Mouse (Mus musculus): Measurements from ENCODE around the gene Trim14. TPM values are rescaled to one million over a fixed set of nuclear protein-coding genes. Genes with fewer than 3 reads are reported as not detected.

Gene Trim14
- total and polyA plus RNA-seq, 3 experiments = 18.2 to 25.9 (median 18.7) TPM

DNA sequence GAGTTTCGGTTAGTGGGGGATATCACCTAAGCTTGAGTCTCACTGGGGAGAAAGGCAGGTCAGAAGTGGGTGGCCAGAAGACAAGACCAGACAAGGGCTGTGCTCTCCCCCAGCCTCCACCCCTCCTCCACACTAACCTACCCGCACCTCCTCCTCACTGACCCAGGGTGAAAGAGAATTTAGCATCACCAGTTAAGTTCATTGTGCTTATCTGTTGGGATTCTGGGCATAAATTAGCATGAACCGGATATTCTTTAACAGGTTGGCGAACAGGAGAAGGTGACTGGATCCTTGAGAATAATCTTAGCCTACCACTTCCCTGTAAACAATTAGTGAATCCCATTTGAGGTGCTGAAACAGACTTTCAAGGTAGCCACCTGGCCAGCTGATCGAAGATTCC is 60.8 kb downstream of the Trim14 start:
- peaks cover 89% of the 10 kb centered on the region for H3K36me3 ChIP-seq (replicated peaks)

GRCm38 (mm10) chr4:46465740-46466139 is 70.2 kb downstream of the Trim14 start:
- ATAC-seq (ENCODE audit: extremely low read depth, insufficient number of reproducible peaks, low FRiP score, poor library complexity, severe bottlenecking) (no peak), DNase-seq (ENCODE audit: low spot score) (no peak)
- no peaks in the 10 kb centered on the region for H3K27me3 ChIP-seq (ENCODE audit: insufficient read depth, low read length)
- peaks cover 38% of the 10 kb centered on the region for H3K4me1 ChIP-seq (ENCODE audit: insufficient read depth, low read depth, low read length)
- TF ChIP-seq GATA1 (IDR thresholded peaks at IDR 0.05; ENCODE audit: borderline replicate concordance, low read length) (no peak), TAL1 (conservative IDR thresholded peaks at IDR 0.05; ENCODE audit: low read depth, low read length) (no peak), CTCF (IDR thresholded peaks at IDR 0.05; ENCODE audit: low read depth, low read length) (no peak), GATA2 (IDR thresholded peaks at IDR 0.05; ENCODE audit: borderline replicate concordance, low read depth, low read length) (no peak), POLR2AphosphoS5 (IDR thresholded peaks at IDR 0.05; ENCODE audit: insufficient replicate concordance, low read depth, low read length) (no peak)
- peaks cover 99% of the 10 kb centered on the region for H3K36me3 ChIP-seq (replicated peaks)
- H3K9me3 ChIP-seq (replicated peaks) = no peaks in the 10 kb centered on the region
- no peak overlapping the region for H3K4me3 ChIP-seq (ENCODE audit: low read depth, low read length)

More for the DNA sequence above, 60.8 kb downstream of the Trim14 start:
- no peak for TF ChIP-seq TAL1 (conservative IDR thresholded peaks at IDR 0.05; ENCODE audit: low read depth, low read length)
- no peak for TF ChIP-seq GATA2 (IDR thresholded peaks at IDR 0.05; ENCODE audit: borderline replicate concordance, low read depth, low read length)
- TF ChIP-seq GATA1 (IDR thresholded peaks at IDR 0.05; ENCODE audit: borderline replicate concordance, low read length) = no peak
- TF ChIP-seq CTCF (IDR thresholded peaks at IDR 0.05; ENCODE audit: low read depth, low read length) = no peak
- TF ChIP-seq POLR2AphosphoS5 (IDR thresholded peaks at IDR 0.05; ENCODE audit: insufficient replicate concordance, low read depth, low read length) = no peak
- ATAC-seq (ENCODE audit: extremely low read depth, insufficient number of reproducible peaks, low FRiP score, poor library complexity, severe bottlenecking) = no peak
- no peak for DNase-seq (ENCODE audit: low spot score)
- Histone ChIP-seq H3K27me3 (ENCODE audit: insufficient read depth, low read length) (no peaks in the 10 kb centered on the region), H3K9me3 (replicated peaks) (no peaks in the 10 kb centered on the region), H3K4me1 (ENCODE audit: insufficient read depth, low read depth, low read length) (peaks cover 2% of the 10 kb centered on the region; the same call in 1 of the 2 replicates), H3K4me3 (ENCODE audit: low read depth, low read length) (no peak overlapping the region)

DNA sequence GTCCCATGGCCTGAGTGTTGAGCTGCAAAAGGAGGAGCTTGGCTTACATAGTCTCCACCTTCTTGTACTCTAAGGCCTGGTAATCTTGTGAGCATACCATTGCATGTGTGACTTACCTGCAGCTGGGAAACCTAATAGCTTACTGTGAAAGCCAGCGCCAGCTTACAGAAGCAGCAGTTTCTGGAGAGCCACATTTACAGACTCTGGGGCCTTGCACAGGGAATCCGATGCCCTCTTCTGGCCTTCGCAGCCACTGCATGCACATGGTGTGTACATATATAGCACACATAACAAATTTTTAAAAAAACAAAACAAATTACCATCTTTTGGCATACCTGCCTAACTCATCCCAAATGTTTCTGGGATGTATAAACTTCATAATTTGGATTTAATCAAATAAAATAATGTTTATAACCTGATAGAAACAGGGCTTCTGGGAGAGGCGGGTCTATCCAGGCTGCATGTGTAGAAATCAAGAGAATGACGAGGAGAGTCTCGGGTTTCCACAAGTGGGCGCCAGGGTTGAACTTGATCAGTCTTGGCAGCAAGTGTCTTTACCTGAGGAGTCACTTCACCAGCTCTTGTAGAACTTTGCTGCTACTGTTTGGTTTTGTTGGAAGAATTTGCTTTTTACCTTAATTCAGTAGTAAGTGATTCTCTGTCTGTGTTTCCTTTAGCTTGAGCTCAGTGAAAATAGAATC is 72.7 kb downstream of the Trim14 start:
- no peak overlapping the region for H3K4me3 ChIP-seq (ENCODE audit: low read depth, low read length)
- H3K4me1 ChIP-seq (ENCODE audit: insufficient read depth, low read depth, low read length) = peaks cover 49% of the 10 kb centered on the region
- DNase-seq (ENCODE audit: low spot score) (no peak), ATAC-seq (ENCODE audit: extremely low read depth, insufficient number of reproducible peaks, low FRiP score, poor library complexity, severe bottlenecking) (peak; percentile 35; the same call in 1 of the 2 replicates)
- H3K9me3 ChIP-seq (replicated peaks) = no peaks in the 10 kb centered on the region
- peaks cover 96% of the 10 kb centered on the region for H3K36me3 ChIP-seq (replicated peaks)
- TF ChIP-seq POLR2AphosphoS5 (IDR thresholded peaks at IDR 0.05; ENCODE audit: insufficient replicate concordance, low read depth, low read length) (no peak), CTCF (IDR thresholded peaks at IDR 0.05; ENCODE audit: low read depth, low read length) (peak; percentile 22; the same call in 1 of the 2 replicates)
- no peaks in the 10 kb centered on the region for H3K27me3 ChIP-seq (ENCODE audit: insufficient read depth, low read length)

DNA sequence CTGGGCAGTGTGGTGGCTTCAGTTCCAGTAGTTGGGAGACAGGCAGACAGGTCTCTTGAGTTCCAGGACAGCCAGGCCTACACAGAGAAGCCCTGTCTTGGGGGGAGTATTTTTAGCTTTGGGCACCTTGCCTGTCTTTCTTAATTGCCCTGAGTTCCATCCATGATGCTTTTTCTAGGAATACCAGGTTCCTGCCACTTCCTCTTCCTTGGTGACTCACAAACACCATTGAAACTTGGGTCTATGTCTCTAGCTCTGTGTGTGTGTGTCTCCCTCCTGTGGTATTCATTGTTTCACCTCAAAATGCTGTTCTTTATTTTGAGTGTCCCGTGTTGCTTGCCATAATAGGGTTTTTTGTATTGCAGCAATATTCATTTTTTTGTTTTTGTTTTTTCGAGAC is 77.5 kb downstream of the Trim14 start:
- no peak for TF ChIP-seq POLR2AphosphoS5 (IDR thresholded peaks at IDR 0.05; ENCODE audit: insufficient replicate concordance, low read depth, low read length)
- TF ChIP-seq TAL1 (conservative IDR thresholded peaks at IDR 0.05; ENCODE audit: low read depth, low read length) = no peak
- TF ChIP-seq GATA2 (IDR thresholded peaks at IDR 0.05; ENCODE audit: borderline replicate concordance, low read depth, low read length) = no peak
- no peak for TF ChIP-seq GATA1 (IDR thresholded peaks at IDR 0.05; ENCODE audit: borderline replicate concordance, low read length)
- no peak for TF ChIP-seq CTCF (IDR thresholded peaks at IDR 0.05; ENCODE audit: low read depth, low read length)
- Histone ChIP-seq H3K36me3 (replicated peaks) (peaks cover 84% of the 10 kb centered on the region), H3K4me1 (ENCODE audit: insufficient read depth, low read depth, low read length) (peaks cover 78% of the 10 kb centered on the region), H3K27me3 (ENCODE audit: insufficient read depth, low read length) (no peaks in the 10 kb centered on the region), H3K4me3 (ENCODE audit: low read depth, low read length) (no peak overlapping the region), H3K9me3 (replicated peaks) (no peaks in the 10 kb centered on the region)
- no peak for DNase-seq (ENCODE audit: low spot score)
- ATAC-seq (ENCODE audit: extremely low read depth, insufficient number of reproducible peaks, low FRiP score, poor library complexity, severe bottlenecking) = no peak

GRCm38 (mm10) chr4:46457186-46457585 is 78.8 kb downstream of the Trim14 start:
- no peaks in the 10 kb centered on the region for H3K9me3 ChIP-seq (replicated peaks)
- no peak for TF ChIP-seq TAL1 (conservative IDR thresholded peaks at IDR 0.05; ENCODE audit: low read depth, low read length)
- no peak for ATAC-seq (ENCODE audit: extremely low read depth, insufficient number of reproducible peaks, low FRiP score, poor library complexity, severe bottlenecking)
- H3K36me3 ChIP-seq (replicated peaks) = peaks cover 81% of the 10 kb centered on the region
- no peaks in the 10 kb centered on the region for H3K27me3 ChIP-seq (ENCODE audit: insufficient read depth, low read length)
- DNase-seq (ENCODE audit: low spot score) = no peak
- H3K4me1 ChIP-seq (ENCODE audit: insufficient read depth, low read depth, low read length) = peaks cover 78% of the 10 kb centered on the region
- H3K4me3 ChIP-seq (ENCODE audit: low read depth, low read length) = no peak overlapping the region; the same call in 1 of the 2 replicates

GRCm38 (mm10) chr4:46456762-46457161 is 79.2 kb downstream of the Trim14 start:
- DNase-seq (ENCODE audit: low spot score) = no peak
- Histone ChIP-seq H3K4me1 (ENCODE audit: insufficient read depth, low read depth, low read length) (peaks cover 77% of the 10 kb centered on the region), H3K9me3 (replicated peaks) (no peaks in the 10 kb centered on the region), H3K4me3 (ENCODE audit: low read depth, low read length) (no peak overlapping the region; the same call in 1 of the 2 replicates), H3K27me3 (ENCODE audit: insufficient read depth, low read length) (no peaks in the 10 kb centered on the region), H3K36me3 (replicated peaks) (peaks cover 77% of the 10 kb centered on the region)
- no peak for ATAC-seq (ENCODE audit: extremely low read depth, insufficient number of reproducible peaks, low FRiP score, poor library complexity, severe bottlenecking)
- TF ChIP-seq CTCF (IDR thresholded peaks at IDR 0.05; ENCODE audit: low read depth, low read length) (no peak), GATA1 (IDR thresholded peaks at IDR 0.05; ENCODE audit: borderline replicate concordance, low read length) (no peak), POLR2AphosphoS5 (IDR thresholded peaks at IDR 0.05; ENCODE audit: insufficient replicate concordance, low read depth, low read length) (no peak), GATA2 (IDR thresholded peaks at IDR 0.05; ENCODE audit: borderline replicate concordance, low read depth, low read length) (no peak), TAL1 (conservative IDR thresholded peaks at IDR 0.05; ENCODE audit: low read depth, low read length) (no peak)
